Mouse (Mus musculus) kidney, adult 2 months (tissue): ENCODE results near the gene Hoxd8.

Experiments used
- CTCF ChIP-seq: fragments of 200-500 bp; conservative IDR thresholded peaks from 2 replicates; pipeline ENCODE4 v1.5.1; 2011; ENCODE audit warnings: low read depth, mild to moderate bottlenecking, control low read depth, low read length, moderate library complexity, mixed read lengths; ENCODE audit not compliant: insufficient read depth, insufficient read length
- POLR2A ChIP-seq: fragments of 200-500 bp; IDR thresholded peaks from one replicate; pipeline ENCODE4 v1.6.1; 2011; ENCODE audit warnings: low read depth, low read length, control low read depth

DNA sequence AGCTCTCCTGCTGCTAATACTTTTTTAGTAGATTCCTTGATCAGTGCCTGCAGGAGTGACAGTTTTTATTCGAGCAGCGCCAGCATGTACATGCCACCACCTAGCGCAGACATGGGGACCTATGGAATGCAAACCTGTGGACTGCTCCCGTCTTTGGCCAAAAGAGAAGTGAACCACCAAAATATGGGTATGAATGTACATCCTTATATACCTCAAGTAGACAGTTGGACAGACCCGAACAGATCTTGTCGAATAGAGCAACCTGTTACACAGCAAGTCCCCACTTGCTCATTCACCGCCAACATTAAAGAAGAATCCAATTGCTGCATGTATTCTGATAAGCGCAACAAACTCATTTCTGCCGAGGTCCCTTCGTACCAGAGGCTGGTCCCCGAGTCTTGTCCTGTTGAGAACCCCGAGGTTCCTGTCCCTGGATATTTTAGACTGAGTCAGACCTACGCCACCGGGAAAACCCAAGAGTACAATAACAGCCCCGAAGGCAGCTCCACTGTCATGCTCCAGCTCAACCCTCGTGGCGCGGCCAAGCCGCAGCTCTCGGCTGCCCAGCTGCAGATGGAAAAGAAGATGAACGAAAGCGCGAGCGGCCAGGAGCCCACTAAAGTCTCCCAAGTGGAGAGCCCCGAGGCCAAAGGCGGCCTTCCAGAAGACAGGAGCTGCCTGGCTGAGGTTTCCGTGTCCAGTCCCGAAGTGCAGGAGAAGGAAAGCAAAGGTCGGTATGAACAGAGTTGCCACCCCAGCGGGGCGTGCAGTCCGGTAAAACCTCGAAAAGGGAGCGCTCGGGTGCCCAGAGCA is 12.2 kb upstream of the Hoxd8 start:
- TF ChIP-seq CTCF (no peak), POLR2A (no peak)
